Mouse (Mus musculus): Measurements from ENCODE around the gene Syt17. TPM values are rescaled to one million over a fixed set of nuclear protein-coding genes. Genes with fewer than 3 reads are reported as not detected.
A peak's percentile ranks its signal among the peaks of the same experiment; 100 is the strongest.

Gene Syt17
- polyA plus RNA-seq, 1 experiment from 2014 or later, result 2.9 TPM

DNA sequence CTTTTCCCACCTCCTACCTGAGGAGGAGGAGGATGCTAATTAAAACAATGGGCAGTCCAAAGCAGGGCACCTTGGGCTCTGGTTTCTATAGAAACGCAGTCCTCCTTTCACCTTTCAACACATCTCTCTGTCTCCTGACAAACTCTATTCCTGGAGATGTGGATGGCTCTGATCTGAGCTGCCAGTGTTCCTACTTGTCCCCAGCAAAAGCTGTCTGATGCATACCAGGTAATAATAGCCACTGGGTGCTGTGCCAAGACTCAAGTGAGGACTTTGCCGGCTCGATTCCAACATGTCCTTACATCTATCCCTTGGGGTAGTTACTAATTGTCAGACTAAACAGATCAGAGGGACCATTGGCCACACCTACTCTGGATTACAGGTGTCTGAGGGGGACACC is 72.7 kb downstream of the Syt17 start:
- Histone ChIP-seq H3K9me3 (ENCODE audit: control insufficient read depth, low read length) (no peaks in the 10 kb centered on the region), H3K4me2 (ENCODE audit: low read depth, low read length) (no peak overlapping the region), H3K9ac (ENCODE audit: low read depth, low read length) (no peak overlapping the region), H3K27me3 (replicated peaks; ENCODE audit: control insufficient read depth, insufficient read depth, low read length) (no peaks in the 10 kb centered on the region), H3K27ac (replicated peaks; ENCODE audit: low read depth, low read length) (no peak overlapping the region), H3K4me3 (ENCODE audit: low read depth, low read length) (no peak overlapping the region), H3K36me3 (ENCODE audit: control insufficient read depth, insufficient read depth, low read length) (no peaks in the 10 kb centered on the region), H3K4me1 (ENCODE audit: control insufficient read depth, insufficient read depth, low read length) (no peaks in the 10 kb centered on the region)
- ATAC-seq (ENCODE audit: low read depth) (no peak), DNase-seq (ENCODE audit: low spot score) (no peak)
- WGBS, result 86% methylated on average over 3 of the region's 3 CpGs

DNA sequence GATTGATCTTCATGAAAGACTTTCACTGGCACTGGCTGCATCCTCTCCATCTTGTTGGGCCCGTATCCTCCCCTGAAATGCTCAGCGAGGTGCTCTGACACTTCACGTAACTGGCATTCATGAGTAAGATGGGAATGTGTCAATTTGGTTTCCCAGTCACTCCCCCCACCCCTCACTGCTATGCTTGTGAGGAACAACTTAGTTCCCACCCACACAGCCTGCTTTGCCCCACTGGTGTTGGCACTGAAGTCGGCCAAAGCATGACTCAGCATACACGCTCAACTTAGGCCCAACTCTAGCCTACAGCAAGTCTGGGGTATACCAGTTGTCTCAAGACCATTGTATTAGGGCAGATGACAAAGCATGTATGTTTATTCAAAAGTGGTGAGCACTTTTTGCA is 76.7 kb downstream of the Syt17 start:
- Histone ChIP-seq H3K4me2 (ENCODE audit: low read depth, low read length) (no peak overlapping the region), H3K9ac (ENCODE audit: low read depth, low read length) (no peak overlapping the region), H3K36me3 (ENCODE audit: control insufficient read depth, insufficient read depth, low read length) (no peaks in the 10 kb centered on the region), H3K9me3 (ENCODE audit: control insufficient read depth, low read length) (no peaks in the 10 kb centered on the region), H3K27me3 (replicated peaks; ENCODE audit: control insufficient read depth, insufficient read depth, low read length) (no peaks in the 10 kb centered on the region), H3K4me3 (ENCODE audit: low read depth, low read length) (no peak overlapping the region), H3K4me1 (ENCODE audit: control insufficient read depth, insufficient read depth, low read length) (no peaks in the 10 kb centered on the region), H3K27ac (replicated peaks; ENCODE audit: low read depth, low read length) (no peak overlapping the region)
- DNase-seq (ENCODE audit: low spot score), result no peak
- 88% methylated on average over 5 of the region's 5 CpGs for WGBS
- no peak for ATAC-seq (ENCODE audit: low read depth)

DNA sequence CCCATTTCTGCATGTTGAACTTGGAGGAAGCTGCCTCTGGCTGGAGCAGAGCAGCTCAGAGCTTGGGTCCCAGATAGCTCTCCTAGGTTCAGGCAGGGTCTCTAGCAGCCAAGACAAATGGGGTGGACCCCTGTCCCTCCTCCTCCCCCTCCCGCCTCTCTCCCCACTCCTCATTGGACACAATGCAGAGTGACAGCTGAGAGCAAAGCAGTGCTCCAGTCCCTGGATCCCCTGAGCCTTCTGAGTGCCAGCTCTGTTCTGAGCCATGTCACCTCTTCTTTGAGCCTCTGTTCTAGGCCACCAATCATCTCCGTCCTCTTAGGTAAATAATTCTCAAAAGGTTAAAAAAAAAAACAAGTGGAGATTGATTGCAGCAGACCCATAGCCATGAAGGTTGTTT is 78.3 kb downstream of the Syt17 start:
- Histone ChIP-seq H3K9ac (ENCODE audit: low read depth, low read length) (no peak overlapping the region), H3K4me2 (ENCODE audit: low read depth, low read length) (no peak overlapping the region), H3K27ac (replicated peaks; ENCODE audit: low read depth, low read length) (no peak overlapping the region), H3K27me3 (replicated peaks; ENCODE audit: control insufficient read depth, insufficient read depth, low read length) (no peaks in the 10 kb centered on the region), H3K36me3 (ENCODE audit: control insufficient read depth, insufficient read depth, low read length) (no peaks in the 10 kb centered on the region), H3K9me3 (ENCODE audit: control insufficient read depth, low read length) (no peaks in the 10 kb centered on the region), H3K4me3 (ENCODE audit: low read depth, low read length) (no peak overlapping the region), H3K4me1 (ENCODE audit: control insufficient read depth, insufficient read depth, low read length) (peaks cover 10% of the 10 kb centered on the region; the same call in 1 of the 2 replicates)
- DNase-seq (ENCODE audit: low spot score), result no peak
- WGBS, result 58% methylated on average over 2 of the region's 2 CpGs
- no peak for ATAC-seq (ENCODE audit: low read depth)

DNA sequence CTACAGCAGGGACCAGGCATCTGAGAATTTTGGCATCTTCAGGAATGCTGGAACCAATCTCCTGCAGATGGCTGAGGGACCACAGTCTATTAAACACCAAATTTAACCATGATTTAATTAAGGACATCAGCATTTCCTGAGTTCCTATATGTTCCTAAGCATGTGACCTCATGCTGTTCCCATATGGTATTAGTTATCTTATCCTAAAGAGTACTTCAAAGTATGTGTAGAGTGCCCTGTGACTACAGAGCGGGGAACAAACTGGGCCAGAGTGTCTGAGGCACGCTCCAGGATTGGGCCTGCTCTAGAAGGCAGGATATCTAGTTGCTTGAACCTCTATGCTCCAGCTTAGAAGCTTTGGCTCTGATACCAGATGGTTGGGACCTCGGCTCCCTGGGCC is 82.1 kb downstream of the Syt17 start:
- H3K9me3 ChIP-seq (ENCODE audit: control insufficient read depth, low read length), result no peaks in the 10 kb centered on the region
- ATAC-seq (ENCODE audit: low read depth), result peak; percentile 65; the same call in 1 of the 2 replicates

DNA sequence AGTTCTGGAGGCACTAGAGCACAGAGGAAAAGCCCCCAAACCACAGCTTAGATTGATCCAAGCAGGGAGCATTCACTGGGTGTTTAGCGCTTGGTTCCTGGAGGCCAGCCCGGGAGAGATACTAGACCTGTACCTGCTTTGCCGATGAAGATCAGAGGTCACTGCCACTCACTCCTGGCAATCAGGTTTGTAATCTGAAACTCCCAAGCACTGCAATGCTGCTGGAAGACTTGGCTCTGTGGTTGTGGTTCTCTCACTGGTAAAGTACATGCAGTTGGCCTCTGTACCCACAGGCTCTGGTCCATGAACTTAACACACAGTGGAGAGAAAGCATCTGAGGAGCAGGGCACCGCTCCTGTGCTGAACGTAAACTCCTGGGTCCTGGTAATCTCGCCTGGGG is 82.8 kb downstream of the Syt17 start:
- no peak overlapping the region for H3K4me2 ChIP-seq (ENCODE audit: low read depth, low read length)
- peak; percentile 8 for DNase-seq (ENCODE audit: low spot score)
- H3K9ac ChIP-seq (ENCODE audit: low read depth, low read length), result no peak overlapping the region
- H3K27me3 ChIP-seq (replicated peaks; ENCODE audit: control insufficient read depth, insufficient read depth, low read length), result no peaks in the 10 kb centered on the region
- no peak overlapping the region; the same call in 1 of the 2 replicates for H3K27ac ChIP-seq (replicated peaks; ENCODE audit: low read depth, low read length)
- no peaks in the 10 kb centered on the region for H3K36me3 ChIP-seq (ENCODE audit: control insufficient read depth, insufficient read depth, low read length)
- ATAC-seq (ENCODE audit: low read depth), result no peak
- H3K4me1 ChIP-seq (ENCODE audit: control insufficient read depth, insufficient read depth, low read length), result peaks cover 19% of the 10 kb centered on the region; the same call in 1 of the 2 replicates
- 53% methylated on average over 6 of the region's 6 CpGs for WGBS
- H3K9me3 ChIP-seq (ENCODE audit: control insufficient read depth, low read length), result no peaks in the 10 kb centered on the region
- H3K4me3 ChIP-seq (ENCODE audit: low read depth, low read length), result no peak overlapping the region

More for the DNA sequence above, 82.1 kb downstream of the Syt17 start:
- Histone ChIP-seq H3K4me3 (ENCODE audit: low read depth, low read length) (no peak overlapping the region), H3K27ac (replicated peaks; ENCODE audit: low read depth, low read length) (no peak overlapping the region; the same call in 1 of the 2 replicates), H3K36me3 (ENCODE audit: control insufficient read depth, insufficient read depth, low read length) (no peaks in the 10 kb centered on the region), H3K27me3 (replicated peaks; ENCODE audit: control insufficient read depth, insufficient read depth, low read length) (no peaks in the 10 kb centered on the region), H3K4me1 (ENCODE audit: control insufficient read depth, insufficient read depth, low read length) (peaks cover 19% of the 10 kb centered on the region; the same call in 1 of the 2 replicates), H3K4me2 (ENCODE audit: low read depth, low read length) (no peak overlapping the region), H3K9ac (ENCODE audit: low read depth, low read length) (no peak overlapping the region)
- peak; percentile 49 for DNase-seq (ENCODE audit: low spot score)
- 34% methylated on average over 3 of the region's 3 CpGs for WGBS

DNA sequence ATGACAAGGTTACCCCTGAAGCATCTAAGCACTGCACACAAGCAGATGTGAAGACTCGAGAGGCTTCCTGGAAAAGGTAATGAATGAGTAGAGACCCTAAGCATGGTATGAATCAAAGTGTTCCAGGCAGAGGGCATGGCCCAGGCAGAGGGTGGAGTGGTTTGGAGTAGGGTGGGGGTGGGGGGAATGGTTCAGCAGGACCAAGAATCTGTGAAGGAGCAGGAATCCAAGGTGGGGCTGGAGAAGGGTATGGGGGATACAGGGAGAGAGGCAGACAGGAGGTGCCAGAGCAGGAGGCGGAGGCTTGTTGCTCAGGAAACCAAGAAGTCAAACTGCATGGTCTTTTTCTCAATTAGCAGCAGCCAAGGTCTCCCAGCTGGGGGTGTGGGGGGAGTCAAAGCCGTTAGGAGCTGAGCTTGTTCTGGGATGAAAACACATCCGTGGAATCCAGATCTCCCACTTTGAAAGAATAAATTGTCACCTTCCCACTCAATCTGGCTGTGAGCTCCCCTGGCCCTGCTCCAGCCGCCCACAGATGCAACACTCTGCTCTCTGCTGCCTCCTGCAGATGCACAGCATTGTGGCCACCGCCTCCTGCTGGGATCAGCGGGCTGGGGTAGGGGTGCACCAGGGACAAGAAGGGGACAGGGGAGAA is 83.5 kb downstream of the Syt17 start:
- Histone ChIP-seq H3K9ac (ENCODE audit: low read depth, low read length) (no peak overlapping the region), H3K4me1 (ENCODE audit: control insufficient read depth, insufficient read depth, low read length) (peaks cover 19% of the 10 kb centered on the region; the same call in 1 of the 2 replicates), H3K27me3 (replicated peaks; ENCODE audit: control insufficient read depth, insufficient read depth, low read length) (no peaks in the 10 kb centered on the region), H3K27ac (replicated peaks; ENCODE audit: low read depth, low read length) (no peak overlapping the region; the same call in 1 of the 2 replicates), H3K36me3 (ENCODE audit: control insufficient read depth, insufficient read depth, low read length) (no peaks in the 10 kb centered on the region), H3K4me2 (ENCODE audit: low read depth, low read length) (no peak overlapping the region), H3K9me3 (ENCODE audit: control insufficient read depth, low read length) (no peaks in the 10 kb centered on the region), H3K4me3 (ENCODE audit: low read depth, low read length) (no peak overlapping the region)
- ATAC-seq (ENCODE audit: low read depth) (no peak), DNase-seq (ENCODE audit: low spot score) (peak; percentile 63)
- 24% methylated on average over 7 of the region's 7 CpGs for WGBS

DNA sequence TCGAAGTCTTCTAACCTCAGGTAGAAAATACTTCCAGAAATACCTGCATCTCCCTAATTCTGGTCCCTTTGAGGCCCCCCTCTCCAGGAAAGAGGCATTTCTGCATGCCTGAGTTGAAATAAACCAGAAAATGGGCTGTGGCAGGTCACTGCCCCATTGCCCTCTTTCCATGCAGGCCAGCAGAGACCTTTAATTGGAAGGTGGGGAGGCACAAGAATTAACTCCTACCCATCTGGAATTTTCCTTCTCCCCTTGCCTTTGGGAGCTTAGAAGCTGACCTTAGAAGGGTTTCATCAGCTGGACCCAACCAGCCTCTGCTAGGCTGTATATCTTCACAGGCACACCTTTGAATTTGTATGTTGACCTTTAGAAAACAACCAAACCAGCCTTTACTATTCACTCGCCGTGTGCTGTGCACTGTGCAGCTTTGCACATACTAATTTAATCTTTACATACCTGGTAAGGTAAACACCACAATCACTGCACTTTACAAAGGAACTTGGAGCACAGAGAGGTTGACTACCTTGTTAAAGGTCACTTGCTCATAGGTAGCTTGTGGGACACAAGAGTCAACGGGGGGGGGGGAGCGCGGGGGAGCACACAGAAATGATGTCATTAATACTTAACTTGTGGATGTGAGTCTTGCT is 84.3 kb downstream of the Syt17 start:
- Histone ChIP-seq H3K27me3 (replicated peaks; ENCODE audit: control insufficient read depth, insufficient read depth, low read length) (no peaks in the 10 kb centered on the region), H3K27ac (replicated peaks; ENCODE audit: low read depth, low read length) (no peak overlapping the region), H3K4me1 (ENCODE audit: control insufficient read depth, insufficient read depth, low read length) (peaks cover 19% of the 10 kb centered on the region; the same call in 1 of the 2 replicates), H3K4me3 (ENCODE audit: low read depth, low read length) (no peak overlapping the region), H3K36me3 (ENCODE audit: control insufficient read depth, insufficient read depth, low read length) (no peaks in the 10 kb centered on the region), H3K9me3 (ENCODE audit: control insufficient read depth, low read length) (no peaks in the 10 kb centered on the region), H3K9ac (ENCODE audit: low read depth, low read length) (no peak overlapping the region), H3K4me2 (ENCODE audit: low read depth, low read length) (no peak overlapping the region)
- WGBS, result 69% methylated on average over 6 of the region's 6 CpGs
- ATAC-seq (ENCODE audit: low read depth) (no peak), DNase-seq (ENCODE audit: low spot score) (no peak)

DNA sequence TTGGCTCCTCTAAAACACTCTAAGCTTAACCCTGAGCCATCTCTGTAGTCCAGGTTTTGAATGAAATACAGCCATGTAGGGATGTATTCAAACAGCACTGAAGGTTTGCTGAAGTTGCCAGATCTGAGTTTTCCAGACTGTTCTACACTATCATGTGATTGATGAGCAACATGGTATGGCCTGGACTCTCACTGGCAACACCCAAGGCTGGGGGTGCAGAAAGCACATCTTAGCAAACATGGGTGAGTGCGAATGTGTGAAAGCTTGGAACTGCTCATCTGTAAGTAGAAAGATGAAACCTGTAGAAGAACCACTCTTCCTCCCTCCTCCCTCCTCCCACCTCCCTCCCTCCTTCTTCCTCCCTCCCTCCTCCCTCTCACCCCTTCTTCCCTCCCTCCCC is 85.1 kb downstream of the Syt17 start:
- H3K9me3 ChIP-seq (ENCODE audit: control insufficient read depth, low read length), result no peaks in the 10 kb centered on the region
- H3K36me3 ChIP-seq (ENCODE audit: control insufficient read depth, insufficient read depth, low read length), result no peaks in the 10 kb centered on the region
- no peak overlapping the region for H3K9ac ChIP-seq (ENCODE audit: low read depth, low read length)
- ATAC-seq (ENCODE audit: low read depth) (no peak), DNase-seq (ENCODE audit: low spot score) (no peak)
- H3K27me3 ChIP-seq (replicated peaks; ENCODE audit: control insufficient read depth, insufficient read depth, low read length), result no peaks in the 10 kb centered on the region
- H3K4me3 ChIP-seq (ENCODE audit: low read depth, low read length), result no peak overlapping the region
- peaks cover 19% of the 10 kb centered on the region; the same call in 1 of the 2 replicates for H3K4me1 ChIP-seq (ENCODE audit: control insufficient read depth, insufficient read depth, low read length)
- H3K27ac ChIP-seq (replicated peaks; ENCODE audit: low read depth, low read length), result no peak overlapping the region
- no peak overlapping the region for H3K4me2 ChIP-seq (ENCODE audit: low read depth, low read length)
- 87% methylated on average over 1 of the region's 1 CpGs for WGBS

Data from embryonic facial prominence, embryonic 14.5 days (tissue).